Mouse (Mus musculus): ENCODE results near the gene Stx6.

Stx6 gene

DNA sequence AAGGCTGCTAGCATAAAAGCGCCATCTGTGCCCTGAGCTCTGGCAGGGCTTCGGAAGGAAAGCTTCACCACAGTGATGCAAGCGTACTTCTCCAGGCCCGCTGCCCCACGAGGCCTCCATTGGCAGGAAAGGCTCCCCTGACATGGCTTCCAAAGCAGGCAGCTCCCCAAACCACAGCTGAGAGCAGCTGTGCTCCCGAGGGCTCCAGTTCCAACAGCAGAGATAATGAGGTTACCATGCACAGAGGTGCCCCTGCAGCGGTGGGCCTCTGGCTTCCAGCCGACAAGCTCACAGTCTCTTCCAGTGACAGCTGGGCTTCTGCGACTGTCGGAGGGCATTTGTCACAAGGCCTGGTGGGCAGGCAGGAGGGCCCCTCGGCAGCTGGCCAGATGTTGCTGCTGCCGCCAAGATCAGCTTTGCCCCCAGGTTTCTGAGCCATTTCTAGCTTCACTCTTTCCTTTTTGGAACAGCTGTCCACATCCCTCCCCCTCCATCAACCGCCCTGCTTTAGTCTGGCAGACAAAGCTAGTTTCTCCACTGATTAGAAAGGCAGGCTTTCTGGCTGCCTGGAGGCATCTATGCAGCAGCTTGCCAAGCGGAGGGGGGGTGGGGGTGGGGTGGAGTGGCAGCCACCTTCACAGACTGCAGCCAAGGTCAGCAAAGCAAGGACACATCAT is 75.6 kb downstream of the Stx6 start:
- 18% methylated on average over 14 of the region's 14 CpGs for WGBS

DNA sequence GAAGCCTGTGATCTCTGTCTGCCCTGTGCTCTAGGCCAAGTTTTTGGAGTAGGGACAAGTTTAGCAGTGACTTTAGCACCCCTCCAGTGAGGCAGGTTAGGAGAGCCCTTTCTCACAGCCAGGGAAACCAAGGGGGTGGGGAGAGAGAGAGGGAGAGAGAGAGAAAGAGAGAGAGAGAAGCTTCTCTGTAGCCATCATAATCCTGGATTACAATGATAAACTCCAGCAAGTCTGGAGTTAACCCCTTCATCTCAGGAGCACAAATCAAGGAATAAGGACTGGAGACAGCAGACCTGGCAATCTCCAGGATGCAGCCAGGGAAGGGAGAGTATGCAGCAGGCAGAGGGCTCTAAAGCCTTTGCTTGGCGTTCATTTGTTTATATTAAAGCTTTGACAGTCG is 77.1 kb downstream of the Stx6 start:
- WGBS, result 41% methylated on average over 2 of the region's 2 CpGs

DNA sequence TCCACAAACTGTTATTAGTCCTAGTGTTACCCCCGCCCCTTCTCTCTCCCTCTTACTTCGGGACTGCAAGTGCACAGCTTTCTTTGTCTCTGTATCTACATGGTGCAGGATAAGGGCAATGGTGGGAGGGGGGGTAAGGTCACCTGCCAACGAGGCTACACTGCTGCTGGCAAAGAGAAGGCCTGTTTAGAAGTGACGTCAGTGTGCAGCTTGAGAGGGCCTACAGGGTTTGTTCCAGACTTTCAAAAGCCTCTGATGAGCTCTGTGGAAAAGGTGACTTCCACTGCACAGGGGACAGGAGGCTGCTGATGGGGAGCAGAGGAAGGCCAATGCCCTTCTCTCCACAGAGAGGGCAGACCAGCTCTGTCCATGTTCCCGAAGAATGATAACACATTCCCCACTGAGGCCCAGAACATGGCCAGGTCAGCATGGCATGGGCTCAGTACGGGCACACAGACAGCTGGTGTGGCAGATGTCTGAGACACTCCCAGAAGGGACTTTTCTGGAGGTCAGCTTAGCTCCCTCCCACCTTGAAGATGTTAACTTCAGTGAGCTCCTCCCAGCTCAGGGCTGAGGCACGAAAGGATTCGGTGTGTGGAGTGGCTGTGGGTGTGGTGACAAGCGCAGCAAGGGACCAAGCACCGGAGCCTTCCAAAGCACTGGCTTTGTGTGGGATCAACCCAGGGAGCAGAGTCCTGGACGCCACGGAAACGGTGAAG is 78.0 kb downstream of the Stx6 start:
- 41% methylated on average over 13 of the region's 13 CpGs for WGBS

DNA sequence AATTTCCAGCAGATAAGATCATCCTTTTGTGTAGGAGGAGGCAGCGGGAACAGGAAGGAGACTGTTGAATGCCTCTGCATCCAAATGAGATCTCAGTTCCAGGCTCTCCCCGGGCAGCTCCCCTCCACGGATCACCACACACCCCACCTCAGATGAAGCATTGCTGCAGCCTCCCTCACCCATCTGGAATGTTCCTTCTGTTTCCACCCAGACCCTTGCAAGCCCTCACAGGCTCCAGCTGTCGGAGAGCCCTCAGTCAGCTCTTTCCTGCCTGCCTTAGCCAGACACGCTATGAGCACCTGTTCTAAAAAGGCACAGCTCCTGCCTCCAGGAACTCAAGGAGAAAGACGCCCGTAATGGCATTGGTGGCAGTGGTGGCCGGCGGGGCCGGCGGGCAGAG is 78.9 kb downstream of the Stx6 start:
- 38% methylated on average over 11 of the region's 11 CpGs for WGBS

DNA sequence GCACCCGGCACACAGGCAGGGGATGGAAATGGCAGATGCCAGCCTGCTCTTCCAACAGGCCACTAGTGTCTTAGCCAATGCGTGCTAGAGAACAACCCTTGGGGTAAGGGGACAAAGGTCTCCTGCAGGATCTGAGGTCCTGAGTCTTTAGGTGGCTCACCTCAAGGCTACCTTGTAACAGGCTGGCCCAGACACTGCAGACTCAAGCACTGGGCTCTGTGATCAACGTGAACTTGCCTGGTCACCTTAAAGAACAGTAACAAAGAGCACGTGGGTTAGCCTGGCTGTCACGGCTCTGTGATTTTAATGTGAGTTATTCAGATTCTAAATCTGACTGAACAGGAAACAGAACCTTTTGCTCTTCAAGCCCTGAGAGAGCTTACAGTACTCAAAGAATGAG is 79.6 kb downstream of the Stx6 start:
- WGBS, result 79% methylated on average over 5 of the region's 5 CpGs

DNA sequence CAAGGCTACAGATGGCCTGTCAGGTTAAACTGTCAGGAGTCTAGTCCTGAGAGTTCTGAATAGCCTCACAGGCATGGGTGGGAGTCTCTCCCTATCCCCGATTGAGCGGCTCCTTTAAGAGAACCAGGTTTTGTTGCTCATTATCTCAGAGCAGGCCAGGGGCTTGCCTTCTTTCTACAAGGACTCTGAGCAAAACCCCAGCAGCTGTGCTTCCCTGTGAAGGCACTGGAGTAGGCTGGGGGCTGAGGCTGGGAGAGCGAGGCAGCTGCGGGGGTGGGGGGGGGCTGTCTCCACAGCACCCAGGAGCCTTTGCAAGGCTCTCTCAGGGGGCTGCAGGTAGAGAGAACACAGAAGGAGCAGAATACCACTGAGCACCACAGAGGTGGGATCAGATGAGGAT is 80.7 kb downstream of the Stx6 start:
- 52% methylated on average over 4 of the region's 4 CpGs for WGBS

DNA sequence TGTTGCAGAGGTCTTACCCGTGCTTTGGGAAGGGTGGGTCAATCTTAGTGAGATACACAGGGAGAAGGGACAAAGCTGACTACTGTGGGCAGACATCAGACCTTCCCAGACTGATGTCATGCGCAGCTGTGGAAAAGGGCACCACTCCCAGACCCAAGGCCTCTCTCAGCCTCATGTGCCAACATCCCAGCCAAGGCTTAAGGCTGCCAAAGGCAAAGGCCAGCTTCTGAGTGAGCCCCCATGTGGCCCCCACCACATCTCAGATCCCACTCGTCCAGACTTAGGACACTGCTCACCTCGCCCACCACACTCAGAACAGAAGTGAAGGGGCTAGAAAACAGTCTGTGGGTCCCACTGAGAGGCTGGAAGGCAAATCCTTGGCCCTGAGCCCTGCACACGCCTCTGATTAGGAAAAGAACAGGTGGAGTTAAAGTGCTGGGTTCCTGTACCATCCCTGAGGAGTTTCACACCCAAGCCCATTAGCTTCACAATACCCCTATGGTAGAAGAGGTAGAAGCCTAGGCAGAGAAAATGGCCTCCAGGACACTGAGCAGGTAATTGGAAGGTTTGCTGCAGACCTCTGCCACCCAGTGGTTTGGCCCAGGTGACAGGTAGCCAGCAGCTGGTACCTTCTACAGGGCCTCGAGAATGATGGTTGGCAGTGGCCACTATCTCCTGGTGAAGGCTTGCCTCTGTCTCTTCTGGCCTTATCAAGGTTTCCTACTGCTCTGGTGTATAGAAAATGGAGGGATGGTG is 81.6 kb downstream of the Stx6 start:
- WGBS, result 73% methylated on average over 6 of the region's 6 CpGs

DNA sequence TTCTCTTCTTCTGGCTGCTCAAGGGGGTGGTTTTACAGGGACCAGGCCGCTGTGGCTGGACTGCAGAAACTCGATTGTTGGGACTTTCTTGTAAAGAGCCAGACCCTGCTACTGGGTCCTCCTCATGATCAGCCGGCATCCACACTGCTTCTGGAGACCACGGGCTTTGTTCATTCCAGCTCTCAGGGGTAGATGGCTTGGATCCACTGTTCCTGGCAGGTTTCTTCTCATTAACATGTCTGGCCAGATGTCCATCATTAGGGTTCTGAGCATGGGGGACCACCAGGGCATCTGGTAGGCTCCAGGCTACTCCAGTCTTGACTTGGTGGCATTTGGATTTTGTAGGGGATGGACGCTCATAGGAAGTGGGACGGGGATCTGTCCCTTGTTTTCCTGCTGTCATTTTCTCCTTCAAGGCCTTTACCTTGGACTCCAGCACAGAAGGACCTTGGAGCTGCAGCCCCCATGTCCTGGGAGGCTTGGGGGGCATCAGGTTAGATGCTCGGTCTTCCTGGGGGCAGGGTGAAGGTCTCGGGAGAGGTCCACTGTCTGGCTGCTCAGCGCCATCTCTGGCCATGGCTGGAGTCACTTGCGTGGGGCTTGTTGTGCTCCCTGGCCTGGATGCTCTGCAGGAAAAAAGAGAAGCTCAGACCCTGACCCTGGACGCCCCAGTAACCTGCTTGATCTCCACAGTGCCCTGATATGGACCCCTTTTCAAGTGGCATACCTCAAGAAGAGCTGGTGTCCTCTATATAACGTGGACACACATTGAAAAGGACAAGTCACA is 83.4 kb downstream of the Stx6 start:
- WGBS, result 81% methylated on average over 12 of the region's 12 CpGs

DNA sequence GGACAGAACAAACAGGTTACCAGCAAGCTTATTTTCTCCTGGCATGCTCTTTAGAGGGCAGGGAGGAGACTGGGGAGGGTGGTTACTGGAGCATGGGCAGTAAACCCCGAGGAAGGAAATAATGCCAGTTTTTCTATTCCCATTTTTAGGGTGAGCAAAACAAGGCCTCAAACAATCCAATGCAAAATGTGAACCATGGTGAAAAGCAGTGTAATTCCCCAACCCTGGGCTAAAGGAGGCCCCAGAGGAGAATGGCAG is 83.9 kb downstream of the Stx6 start:
- WGBS, result 78% methylated on average over 1 of the region's 1 CpGs

DNA sequence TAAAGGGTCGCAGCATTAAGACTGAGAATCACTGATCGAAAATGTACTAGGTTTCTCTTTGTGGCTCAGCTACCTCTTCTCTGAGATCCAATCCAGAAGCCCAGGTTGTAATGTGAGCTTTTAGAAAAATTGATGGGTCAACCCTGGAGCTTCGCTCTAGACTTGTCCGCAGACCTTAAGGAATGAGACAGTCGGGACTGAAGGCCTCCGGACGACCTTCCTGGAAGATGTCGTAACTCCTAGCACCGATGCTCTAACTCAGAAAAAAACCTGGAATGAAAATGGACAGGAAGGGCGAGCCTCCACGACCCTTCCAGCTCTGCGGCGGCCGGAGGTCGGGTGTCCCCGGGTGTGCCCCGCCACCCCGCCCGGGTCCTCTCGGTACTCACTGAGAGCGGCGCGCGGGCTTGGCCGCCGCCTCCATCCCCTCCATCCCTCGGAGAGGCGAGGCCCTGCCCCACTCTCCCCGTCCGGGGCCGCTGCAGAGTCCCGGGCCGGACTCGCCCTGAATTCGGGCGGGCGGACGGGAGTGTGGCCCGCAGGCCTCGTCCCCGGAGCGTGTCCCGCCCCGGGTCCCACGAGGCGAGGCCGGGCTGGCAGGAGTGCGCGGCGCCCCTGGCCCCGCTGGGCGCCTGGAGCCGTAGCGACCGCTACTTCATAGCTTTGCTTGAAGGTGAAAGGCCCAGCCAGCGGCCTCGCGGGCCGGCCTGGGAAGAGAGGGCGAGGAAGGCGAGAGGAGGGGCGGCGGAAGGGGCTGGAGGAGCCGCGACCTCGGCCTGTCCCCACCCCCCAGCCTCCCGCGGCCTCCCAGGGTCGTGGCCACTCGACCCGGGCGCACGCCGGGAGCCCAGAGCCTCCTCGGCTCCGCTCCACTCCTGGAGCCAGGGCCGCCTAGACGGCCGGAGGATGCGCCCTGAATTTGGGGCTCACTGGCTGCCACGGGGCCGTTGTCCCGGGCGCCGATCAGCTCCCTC is 85.6 kb downstream of the Stx6 start, which contains the start of gene BC034090:
TSS of gene BC034090 (minus strand) at position 648 of the 974 bp plus-strand sequence.
- 13% methylated on average over 83 of the region's 85 CpGs for WGBS

DNA sequence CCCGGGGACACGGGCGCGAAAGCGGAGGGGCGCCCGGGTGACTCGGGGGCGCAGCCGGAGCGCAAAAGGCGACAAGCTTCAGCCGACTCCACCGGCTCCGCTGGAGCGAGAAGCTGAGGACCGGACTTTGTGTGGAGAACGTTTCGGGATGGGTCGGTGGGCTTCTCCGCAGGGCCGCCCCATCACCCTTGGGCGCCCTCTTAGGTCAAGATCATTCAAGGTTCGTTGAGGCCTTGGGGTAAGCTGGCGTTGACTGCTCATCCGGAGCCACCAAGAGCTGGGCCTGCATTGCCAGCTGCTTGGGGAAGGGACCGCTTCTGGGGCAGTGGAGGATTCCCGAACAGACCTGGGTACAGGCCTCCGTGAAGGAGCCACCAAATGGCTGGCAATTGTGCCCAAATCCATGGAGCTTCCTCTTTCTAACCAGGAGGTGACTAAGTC is 86.3 kb downstream of the Stx6 start:
- 33% methylated on average over 29 of the region's 29 CpGs for WGBS

DNA sequence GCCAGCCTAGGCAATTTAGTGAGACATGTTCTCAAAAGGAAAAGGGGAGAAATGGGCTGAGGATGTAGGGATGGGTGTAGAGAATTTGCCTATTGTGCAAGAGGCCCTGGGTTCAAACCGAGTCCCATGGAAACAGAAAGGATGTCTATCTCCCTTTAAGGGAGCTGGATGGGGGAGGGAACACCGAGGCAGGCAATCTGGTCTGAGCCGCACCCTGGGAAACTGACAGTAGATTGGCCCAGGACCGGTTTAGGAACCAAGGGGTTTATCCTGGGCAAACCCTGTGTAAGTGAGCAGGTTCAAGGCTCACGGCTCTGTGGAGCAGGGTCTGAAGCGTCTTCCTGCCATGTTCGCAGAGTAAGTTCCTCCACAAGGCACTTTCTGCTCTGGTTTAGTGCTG is 87.0 kb downstream of the Stx6 start:
- 85% methylated on average over 7 of the region's 7 CpGs for WGBS

DNA sequence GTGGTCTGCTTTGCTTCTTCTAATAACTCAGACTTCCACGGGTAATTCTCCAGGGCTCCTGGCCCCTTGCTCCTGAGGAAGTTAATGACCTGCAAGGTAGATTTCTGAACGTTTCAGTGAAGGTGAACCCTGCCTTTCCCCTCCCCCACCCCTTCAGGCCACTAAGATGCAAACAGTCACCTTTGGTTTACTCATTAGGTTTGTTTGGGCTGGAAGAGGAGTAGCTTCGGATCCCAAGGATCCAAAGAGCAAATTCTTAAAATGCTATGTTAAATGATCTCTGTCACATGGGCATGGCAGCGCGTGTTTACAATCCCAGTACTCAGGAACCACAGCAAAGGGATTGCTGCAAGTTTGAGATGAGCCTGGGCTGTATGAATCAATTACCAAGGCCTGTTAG is 88.9 kb downstream of the Stx6 start:
- 68% methylated on average over 5 of the region's 5 CpGs for WGBS

DNA sequence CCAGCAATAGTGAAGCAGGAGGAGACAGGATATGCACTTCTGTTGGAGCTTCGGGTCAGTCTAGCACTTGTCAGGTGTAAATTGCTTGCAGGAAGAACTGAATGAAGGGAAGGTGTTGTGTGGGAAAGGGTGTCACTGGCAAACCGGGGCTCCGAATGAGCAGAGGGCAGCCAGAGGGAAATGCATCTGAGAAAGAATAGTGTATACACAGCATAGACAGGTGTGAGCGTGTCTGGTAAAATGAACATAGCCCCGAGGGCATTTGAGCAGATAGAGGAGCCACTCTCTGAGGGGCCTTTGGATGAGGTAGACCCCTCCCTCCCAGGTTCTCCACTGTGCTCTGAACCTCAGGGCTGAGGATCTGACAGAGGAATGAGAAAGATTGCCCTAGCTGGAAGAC is 89.5 kb downstream of the Stx6 start:
- 66% methylated on average over 5 of the region's 5 CpGs for WGBS

DNA sequence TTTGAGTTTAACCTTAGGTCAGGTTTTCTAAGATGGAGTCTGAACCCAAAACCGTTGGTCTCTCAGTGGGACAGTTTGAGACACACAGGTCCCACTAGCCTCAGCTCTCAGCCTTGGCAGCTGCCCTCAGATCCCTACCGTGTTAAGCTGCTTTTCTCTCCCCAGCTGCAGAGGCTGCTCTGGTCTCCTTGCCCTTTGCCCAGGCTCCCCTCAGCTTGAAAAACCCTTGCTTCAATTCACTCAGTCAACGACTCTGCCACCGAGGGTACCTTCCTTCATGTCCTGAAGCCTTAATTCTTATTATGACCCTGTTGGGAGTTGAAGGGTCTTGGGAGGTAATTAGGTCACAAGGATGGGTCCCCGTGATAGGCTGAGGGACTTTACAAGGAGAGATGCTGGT is 91.4 kb downstream of the Stx6 start:
- WGBS, result 61% methylated on average over 5 of the region's 5 CpGs

DNA sequence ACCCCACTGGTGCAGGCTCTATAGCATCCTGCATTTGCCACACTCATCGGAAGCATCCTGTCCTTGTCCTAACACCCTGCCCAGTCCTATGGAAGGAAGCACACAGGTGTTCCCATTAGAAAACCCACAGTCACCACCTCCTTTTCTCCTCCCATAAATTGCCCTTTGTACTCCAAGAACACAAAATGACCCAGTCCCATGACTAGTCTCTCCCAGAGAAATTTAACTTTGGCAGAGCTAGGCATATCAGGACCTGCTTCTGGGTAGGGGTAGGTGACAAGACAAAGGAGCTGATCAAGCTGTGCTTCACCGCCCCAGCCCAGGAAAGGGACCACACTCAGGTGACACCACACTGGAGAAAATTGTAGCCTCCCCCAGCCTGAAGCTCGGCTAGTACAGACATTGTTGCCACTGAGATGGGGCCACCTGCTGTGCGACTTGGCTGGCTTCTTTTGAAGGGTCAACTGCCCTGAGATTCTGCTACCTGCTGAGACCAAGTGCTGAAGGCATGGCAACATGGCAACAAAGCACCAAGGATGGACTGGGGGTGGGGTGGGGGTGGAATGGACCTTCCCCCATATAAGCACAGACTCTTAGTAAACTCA is 92.1 kb downstream of the Stx6 start:
- 71% methylated on average over 4 of the region's 4 CpGs for WGBS

DNA sequence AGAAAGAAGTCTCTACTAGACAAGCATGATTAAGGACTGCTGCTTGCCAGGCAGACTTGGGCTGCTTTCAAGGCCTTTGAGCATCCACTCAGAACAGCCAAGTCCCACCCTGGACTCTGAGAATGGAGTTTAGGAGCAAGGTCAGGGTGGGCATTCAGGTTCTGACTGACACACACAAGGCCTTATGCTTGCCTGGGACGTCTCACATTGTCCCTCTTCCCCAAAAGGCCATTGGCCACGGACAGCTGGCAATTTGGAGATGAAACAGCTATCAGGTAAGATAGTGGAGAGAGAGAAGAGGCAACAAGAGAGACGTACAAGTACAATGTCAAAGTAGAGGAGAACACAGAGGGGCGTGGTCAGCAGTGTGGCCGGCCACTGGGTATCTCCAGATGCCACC is 93.1 kb downstream of the Stx6 start:
- WGBS, result 86% methylated on average over 5 of the region's 5 CpGs

DNA sequence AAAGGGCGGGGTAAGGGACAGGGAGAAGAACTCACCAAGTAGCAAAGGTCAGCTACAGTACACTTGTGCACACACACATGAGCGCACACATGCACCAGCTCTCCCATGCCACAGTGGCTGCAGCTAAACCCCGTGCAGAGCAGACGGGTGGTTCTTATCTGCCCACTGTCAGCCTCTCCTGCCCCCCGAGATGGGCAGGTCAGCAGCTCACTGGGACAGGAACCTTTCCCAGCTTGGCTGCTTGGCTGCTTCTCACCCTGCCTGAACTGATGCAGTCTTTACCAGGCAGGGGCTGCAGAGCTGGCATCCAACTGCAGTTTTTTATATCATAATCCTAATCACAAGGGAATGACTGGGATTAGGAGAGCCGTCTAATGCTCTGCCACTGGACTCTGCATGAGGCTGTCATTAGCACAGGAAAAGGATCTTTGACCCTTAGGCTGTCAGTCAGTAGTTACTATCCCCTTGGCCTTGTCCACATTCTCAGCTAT is 94.2 kb downstream of the Stx6 start:
- WGBS, result 59% methylated on average over 6 of the region's 6 CpGs

DNA sequence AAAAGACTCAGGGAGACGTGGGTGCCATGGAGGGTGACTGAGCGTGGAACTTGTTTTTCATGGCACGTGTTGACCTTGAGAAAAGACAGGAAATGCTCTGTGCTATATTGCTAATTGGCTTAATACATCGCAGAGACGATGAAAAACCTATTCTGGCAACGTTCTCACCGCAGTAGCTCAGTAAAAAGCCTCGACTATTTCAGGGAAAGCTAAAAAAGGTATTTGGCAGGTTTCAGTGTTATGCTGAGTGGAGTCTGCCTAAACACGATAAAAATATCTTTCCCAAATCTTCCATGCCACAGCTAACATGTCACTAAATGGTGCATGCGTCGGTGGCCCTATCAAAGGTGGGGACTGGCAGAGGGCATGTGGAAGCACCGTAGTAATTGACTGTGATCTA is 94.6 kb downstream of the Stx6 start:
- WGBS, result 31% methylated on average over 12 of the region's 12 CpGs

DNA sequence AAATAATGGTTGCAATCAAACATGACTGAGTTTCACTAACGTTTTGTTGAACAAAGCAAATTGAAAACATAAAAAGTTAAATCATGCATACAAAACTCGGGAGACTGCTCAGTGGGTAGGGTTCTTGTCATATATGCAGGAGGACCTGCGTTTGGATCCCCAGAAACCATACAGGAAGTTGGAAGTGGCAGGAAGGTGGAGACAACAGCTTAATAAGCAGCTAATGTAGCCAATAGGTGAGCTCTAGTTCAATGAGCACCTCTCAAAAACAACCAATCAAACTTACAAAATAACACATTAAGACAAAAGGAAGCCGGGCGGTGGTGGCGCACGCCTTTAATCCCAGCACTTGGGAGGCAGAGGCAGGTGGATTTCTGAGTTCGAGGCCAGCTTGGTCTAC is 95.8 kb downstream of the Stx6 start:
- 82% methylated on average over 8 of the region's 8 CpGs for WGBS

All from cerebral cortex, adult 2 months (tissue).